Mouse (Mus musculus) forebrain, embryonic 14.5 days (tissue): ENCODE data around the gene Mcl1. TPM values are rescaled to one million over a fixed set of nuclear protein-coding genes. Genes with fewer than 3 reads are reported as not detected.

ENCODE experiments used
- polyA plus RNA-seq: library from polyadenylated mRNA; unstranded; fragments of >200 nt; fragmentation: Nextera tagmentation; extraction: Ambion mirVana; gene quantifications from 2 replicates; pipeline ENCODE4 v1.2.1, GENCODE M21; 2014

Gene Mcl1
- polyA plus RNA-seq, 1 experiment from 2014 or later, result 50.8 TPM

Other genes with a start within 250 kb of the Mcl1 start
- gene Arnt, start 224.4 kb upstream of the Mcl1 start, polyA plus RNA-seq, result 9.0 and 12.5 TPM in 2 replicates
- 7.4 and 7.5 TPM in 2 replicates for gene Ctsk, start 159.5 kb upstream of the Mcl1 start, polyA plus RNA-seq
- gene Ctss, start 132.0 kb upstream of the Mcl1 start, polyA plus RNA-seq, result 14.4 and 14.8 TPM in 2 replicates
- not detected in 2 replicates for gene Hormad1, start 99.1 kb upstream of the Mcl1 start, polyA plus RNA-seq
- gene Golph3l, start 69.9 kb upstream of the Mcl1 start, polyA plus RNA-seq, result 40.7 and 43.5 TPM in 2 replicates
- 97.2 and 106 TPM in 2 replicates for gene Ensa, start 33.8 kb upstream of the Mcl1 start, polyA plus RNA-seq
- 0.13 and 0.72 TPM in 2 replicates for gene Adamtsl4, start 29.1 kb downstream of the Mcl1 start, polyA plus RNA-seq
- 6.6 and 9.0 TPM in 2 replicates for gene Ecm1, start 80.8 kb downstream of the Mcl1 start, polyA plus RNA-seq
- gene Tars2, start 101.4 kb downstream of the Mcl1 start, polyA plus RNA-seq, result 46.6 and 50.7 TPM in 2 replicates
- 14.3 and 18.4 TPM in 2 replicates for gene Rprd2, start 160.1 kb downstream of the Mcl1 start, polyA plus RNA-seq
- 40.7 and 47.4 TPM in 2 replicates for gene Prpf3, start 197.1 kb downstream of the Mcl1 start, polyA plus RNA-seq
- gene Mrps21, start 212.7 kb downstream of the Mcl1 start, polyA plus RNA-seq, result 280 and 333 TPM in 2 replicates
- gene Ciart, start 223.5 kb downstream of the Mcl1 start, polyA plus RNA-seq, result 2.7 and 2.8 TPM in 2 replicates
- gene BC028528, start 233.2 kb downstream of the Mcl1 start, polyA plus RNA-seq, result 13.1 and 15.4 TPM in 2 replicates
- gene Aph1a, start 235.2 kb downstream of the Mcl1 start, polyA plus RNA-seq, result 48.8 and 51.7 TPM in 2 replicates
- 15.5 and 19.9 TPM in 2 replicates for gene Car14, start 245.9 kb downstream of the Mcl1 start, polyA plus RNA-seq